Mouse (Mus musculus) urinary bladder, postnatal 25 days (tissue): ENCODE data around the gene H2-M10.2.

Source experiments
- DNase-seq: peaks from one replicate; pipeline ENCODE4 v3.0.0; 2022; ENCODE audit warnings: low spot score

Gene H2-M10.2

GRCm38 (mm10) chr17:36286390-36286789, at the start of gene H2-M10.2:
Gene H2-M10.2 (minus strand): TSS chr17:36286490.
- no peak for DNase-seq

GRCm38 (mm10) chr17:36326055-36326454, 39.8 kb upstream of the H2-M10.2 start, which contains the start of gene H2-M10.1:
Gene H2-M10.1 (minus strand): TSS chr17:36326155.
- no peak for DNase-seq

GRCm38 (mm10) chr17:36315689-36316253, 29.5 kb upstream of the H2-M10.2 start:
- no peak for DNase-seq

- peak; percentile 26 for DNase-seq
Observed at GRCm38 (mm10) chr17:36315041-36315688, 28.9 kb upstream of the H2-M10.2 start.

- no peak for DNase-seq
Observed at GRCm38 (mm10) chr17:36314511-36314910, 28.2 kb upstream of the H2-M10.2 start.

GRCm38 (mm10) chr17:36309293-36309692, 23.0 kb upstream of the H2-M10.2 start:
- DNase-seq, result no peak

- DNase-seq, result peak; percentile 50
Observed at GRCm38 (mm10) chr17:36308855-36309254, 22.6 kb upstream of the H2-M10.2 start.

- DNase-seq, result no peak
Observed at GRCm38 (mm10) chr17:36281521-36282245, 4.6 kb downstream of the H2-M10.2 start.

- DNase-seq, result no peak
Observed at GRCm38 (mm10) chr17:36274776-36275175, 11.5 kb downstream of the H2-M10.2 start.

- no peak for DNase-seq
Observed at GRCm38 (mm10) chr17:36273796-36274195, 12.5 kb downstream of the H2-M10.2 start.

- DNase-seq, result no peak
Observed at GRCm38 (mm10) chr17:36272643-36273366, 13.5 kb downstream of the H2-M10.2 start.

GRCm38 (mm10) chr17:36271586-36272256, 14.6 kb downstream of the H2-M10.2 start, which contains the start of gene Trim39:
Gene Trim39 (minus strand): TSS chr17:36272247.
- DNase-seq, result no peak

- peak; percentile 88 for DNase-seq
Observed at GRCm38 (mm10) chr17:36270956-36271585, 15.2 kb downstream of the H2-M10.2 start.

GRCm38 (mm10) chr17:36265834-36266233, 20.5 kb downstream of the H2-M10.2 start:
- DNase-seq, result no peak

- no peak for DNase-seq
Observed at GRCm38 (mm10) chr17:36264273-36264925, 21.9 kb downstream of the H2-M10.2 start.

GRCm38 (mm10) chr17:36261511-36262166, 24.7 kb downstream of the H2-M10.2 start:
- no peak for DNase-seq

- DNase-seq, result no peak
Observed at GRCm38 (mm10) chr17:36257969-36258368, 28.3 kb downstream of the H2-M10.2 start, which contains the start of gene Rpp21. Gene Rpp21 (minus strand): TSS chr17:36258069.

- DNase-seq, result peak; percentile 68
Observed at GRCm38 (mm10) chr17:36257241-36257947, 28.9 kb downstream of the H2-M10.2 start.

GRCm38 (mm10) chr17:36253087-36253600, 33.1 kb downstream of the H2-M10.2 start:
- no peak for DNase-seq
